Mouse (Mus musculus) left cerebral cortex, adult 2 months (tissue): ENCODE measurements around the gene Gramd1b. TPM values are rescaled to one million over a fixed set of nuclear protein-coding genes. Genes with fewer than 3 reads are reported as not detected.

Source experiments
- DNase-seq, 2 experiments: peaks; one replicate each; pipeline ENCODE4 v3.0.0; 2021 to 2022; ENCODE audit warnings: low spot score in 2 of 2, mixed read lengths in 1 of 2; ENCODE audit errors: extremely low spot score in 1 of 2
- H3K27ac ChIP-seq: fragments of 200-600 bp; 2 replicates; pipeline ENCODE4 v1.8.1; 2022
- H3K4me3 ChIP-seq: fragments of 200-600 bp; 2 replicates; pipeline ENCODE4 v1.8.1; 2022
- CTCF ChIP-seq: fragments of 200-600 bp; IDR thresholded peaks from 2 replicates; pipeline ENCODE4 v1.8.1; 2022; ENCODE audit warnings: antibody characterized with exemption, mild to moderate bottlenecking, moderate library complexity
- intact Hi-C: fragments of 180-260 bp; cut with DNase I; formaldehyde crosslinking; loops from one replicate; pipeline ENCODE4 v1.15.1; 2025
- total RNA-seq, 2 experiments: library from RNA; stranded (reverse); gene quantifications; 2 replicates each; pipeline ENCODE4 v1.2.3; 2021

Gramd1b gene
- total RNA-seq, 2 experiments from 2014 or later = 178 to 192 TPM

DNA sequence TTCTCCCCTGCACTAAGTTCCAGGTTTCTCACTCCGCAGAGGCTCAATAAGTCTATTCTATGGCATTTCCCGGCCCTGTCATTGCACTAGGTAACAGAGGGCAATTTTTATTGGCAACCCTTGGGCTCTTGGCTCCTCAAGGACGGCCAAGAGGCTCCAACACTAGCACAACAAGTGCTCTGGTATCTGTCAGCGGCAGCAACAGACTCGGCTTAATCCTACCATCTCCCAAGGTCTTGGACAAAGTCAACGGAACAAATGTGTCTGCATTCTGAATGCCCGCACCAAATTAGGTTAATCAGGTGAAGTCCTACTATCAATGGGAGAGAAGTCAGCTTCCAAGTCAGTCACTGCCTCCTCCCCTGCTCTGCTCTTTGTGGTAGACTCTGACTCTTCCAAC lies 93.3 kb downstream of the Gramd1b start:
- no peak for DNase-seq
- intact Hi-C loops = no loop called here
- TF ChIP-seq CTCF = no peak
- H3K27ac ChIP-seq = no peak overlapping the region
- no peak overlapping the region for H3K4me3 ChIP-seq

GRCm38 (mm10) chr9:40433286-40433685 lies 97.9 kb downstream of the Gramd1b start:
- intact Hi-C loops = no loop called here
- no peak for DNase-seq
- no peak overlapping the region for H3K27ac ChIP-seq

DNA sequence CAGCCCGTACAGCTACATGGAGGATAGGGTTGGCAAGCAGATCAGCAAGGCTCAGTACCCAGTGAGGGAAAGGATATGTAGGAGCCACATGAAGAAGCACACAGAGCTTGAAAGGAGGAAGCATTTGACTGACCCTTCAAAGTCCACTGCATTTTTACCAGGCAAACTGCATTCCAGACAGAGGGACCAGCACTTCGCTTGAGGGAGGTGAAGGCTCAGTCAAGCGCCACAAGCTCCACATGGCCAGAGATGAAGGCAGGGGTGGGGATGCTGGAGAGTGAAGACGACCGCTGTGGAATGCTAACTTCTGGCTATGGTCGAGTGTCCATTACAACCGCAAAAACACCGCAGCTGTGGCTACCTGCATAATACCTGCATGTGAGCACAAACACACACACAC lies 100.2 kb downstream of the Gramd1b start:
- Histone ChIP-seq H3K27ac (no peak overlapping the region), H3K4me3 (no peak overlapping the region)
- DNase-seq = no peak
- intact Hi-C loops = no loop called here
- TF ChIP-seq CTCF = no peak

More at GRCm38 (mm10) chr9:40433286-40433685, 97.9 kb downstream of the Gramd1b start:
- no peak overlapping the region for H3K4me3 ChIP-seq
- no peak for TF ChIP-seq CTCF

- no peak for TF ChIP-seq CTCF
- no peak overlapping the region for H3K4me3 ChIP-seq
- intact Hi-C loops = no loop called here
- H3K27ac ChIP-seq = no peak overlapping the region
- DNase-seq = no peak
Observed at GRCm38 (mm10) chr9:40427663-40428062, 103.5 kb downstream of the Gramd1b start.

DNA sequence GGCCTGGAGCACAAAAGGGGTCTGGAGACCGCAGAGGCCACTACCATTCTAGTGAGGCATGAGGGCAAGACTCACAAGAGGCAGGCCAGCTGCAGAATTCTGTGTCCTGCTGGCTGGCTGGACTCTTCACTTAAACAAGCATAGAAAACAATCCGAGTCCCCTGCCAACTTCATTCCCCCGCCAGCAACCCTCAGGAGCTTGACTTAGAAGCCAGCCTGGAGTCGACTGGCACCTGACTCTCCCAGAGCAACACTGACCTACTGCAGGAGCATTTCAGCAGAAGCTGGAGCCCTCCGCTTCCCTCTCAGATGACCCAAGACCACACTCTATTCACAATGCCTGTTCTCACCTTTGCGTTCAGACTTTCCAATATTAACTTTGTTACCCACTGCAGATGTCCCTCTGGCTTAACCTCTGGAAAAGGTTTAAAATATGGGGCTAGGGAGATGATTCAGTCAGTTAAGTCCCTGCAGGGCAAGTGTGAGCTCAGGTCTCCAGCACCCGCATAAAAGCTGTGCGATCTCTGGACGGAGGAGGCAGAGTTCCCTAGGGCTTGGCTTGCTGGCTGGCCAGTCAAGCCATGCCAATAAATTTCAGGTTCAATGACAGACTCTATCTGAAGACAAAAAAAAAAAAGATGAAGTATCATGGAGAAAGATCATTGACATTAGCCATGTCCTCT lies 104.8 kb downstream of the Gramd1b start:
- intact Hi-C loops = no loop called here
- TF ChIP-seq CTCF = no peak
- no peak for DNase-seq
- Histone ChIP-seq H3K4me3 (no peak overlapping the region), H3K27ac (no peak overlapping the region)

DNA sequence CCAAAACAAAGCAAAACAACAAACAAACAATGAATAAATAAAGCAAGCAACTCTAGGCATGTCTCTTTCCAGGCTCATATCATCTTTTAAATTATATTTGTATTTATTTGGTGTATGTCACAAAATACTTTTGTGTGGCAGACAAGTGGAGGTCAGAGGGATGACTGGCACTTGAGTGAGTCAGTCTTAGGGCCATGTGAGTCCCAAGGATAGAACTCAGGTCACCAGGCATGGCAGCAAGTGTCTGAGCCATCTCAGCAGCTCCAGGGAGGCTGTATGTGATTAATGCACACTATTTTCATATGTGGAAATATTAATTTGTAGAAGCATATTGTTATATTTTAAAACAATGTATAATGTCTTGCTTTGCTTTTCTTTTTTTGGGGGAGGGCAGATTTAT lies 106.3 kb downstream of the Gramd1b start:
- no peak for DNase-seq
- intact Hi-C loops = no loop called here
- no peak for TF ChIP-seq CTCF

DNA sequence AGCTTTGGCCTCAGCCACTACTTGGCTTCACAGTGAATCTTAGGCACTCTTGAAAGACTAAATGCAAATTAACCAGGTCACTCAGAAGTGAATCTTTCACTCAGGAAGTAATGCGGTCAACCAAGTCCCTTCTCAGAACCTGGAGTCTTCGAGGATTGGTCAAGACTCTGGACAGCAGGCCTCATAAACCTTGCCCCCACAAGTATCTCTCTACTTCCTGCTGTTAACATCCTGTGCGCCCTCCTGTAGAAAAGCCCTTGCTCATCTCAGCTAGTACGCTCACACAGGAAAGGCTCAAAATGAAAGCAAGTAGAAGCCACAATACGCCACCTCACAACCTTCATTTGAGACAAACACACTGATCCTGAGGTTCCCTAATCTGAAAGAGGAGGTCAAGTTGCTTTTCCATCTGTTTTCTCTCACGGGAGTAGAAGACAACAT lies 107.7 kb downstream of the Gramd1b start:
- TF ChIP-seq CTCF = no peak
- intact Hi-C loops = no loop called here
- Histone ChIP-seq H3K27ac (no peak overlapping the region), H3K4me3 (no peak overlapping the region)
- DNase-seq = no peak

More for the DNA sequence above, 106.3 kb downstream of the Gramd1b start:
- H3K27ac ChIP-seq = no peak overlapping the region
- H3K4me3 ChIP-seq = no peak overlapping the region

DNA sequence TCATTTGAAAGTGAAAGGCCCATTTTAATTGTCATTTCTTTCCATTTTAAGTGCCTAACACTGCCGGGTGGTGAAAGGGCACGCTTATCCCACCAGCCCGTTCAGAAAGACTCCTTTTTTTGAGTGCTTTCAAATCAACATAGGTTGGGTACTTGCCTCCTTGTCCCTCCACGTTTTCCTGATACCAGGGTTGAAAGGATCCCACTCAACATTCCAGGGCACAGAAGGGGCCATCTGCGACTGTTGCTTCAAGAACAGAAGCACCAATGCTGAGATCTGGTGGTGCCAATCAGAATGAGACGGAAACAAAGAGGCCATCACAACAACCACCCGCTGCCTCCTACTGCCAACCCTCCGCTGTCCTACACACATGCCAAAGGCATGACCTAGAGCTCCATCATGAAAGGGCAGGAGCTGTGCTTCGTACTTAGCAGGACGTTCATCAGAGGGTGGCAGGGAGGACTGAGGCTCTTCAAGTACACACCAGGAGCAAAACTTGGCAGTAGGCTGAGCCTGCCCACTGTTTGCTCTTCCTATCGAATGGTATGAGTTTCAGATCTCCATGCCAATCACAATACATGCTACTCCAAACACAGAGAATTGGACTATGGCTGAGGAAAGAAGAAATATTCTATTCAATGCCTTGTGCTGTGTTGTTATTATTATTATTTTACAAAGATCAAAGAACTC lies 108.7 kb downstream of the Gramd1b start:
- Histone ChIP-seq H3K4me3 (no peak overlapping the region), H3K27ac (no peak overlapping the region)
- no peak for TF ChIP-seq CTCF
- intact Hi-C loops = no loop called here
- no peak for DNase-seq

- Histone ChIP-seq H3K4me3 (no peak overlapping the region), H3K27ac (no peak overlapping the region)
- no peak for DNase-seq
- intact Hi-C loops = no loop called here
- no peak for TF ChIP-seq CTCF
Observed at GRCm38 (mm10) chr9:40420652-40421335, 110.4 kb downstream of the Gramd1b start.

DNA sequence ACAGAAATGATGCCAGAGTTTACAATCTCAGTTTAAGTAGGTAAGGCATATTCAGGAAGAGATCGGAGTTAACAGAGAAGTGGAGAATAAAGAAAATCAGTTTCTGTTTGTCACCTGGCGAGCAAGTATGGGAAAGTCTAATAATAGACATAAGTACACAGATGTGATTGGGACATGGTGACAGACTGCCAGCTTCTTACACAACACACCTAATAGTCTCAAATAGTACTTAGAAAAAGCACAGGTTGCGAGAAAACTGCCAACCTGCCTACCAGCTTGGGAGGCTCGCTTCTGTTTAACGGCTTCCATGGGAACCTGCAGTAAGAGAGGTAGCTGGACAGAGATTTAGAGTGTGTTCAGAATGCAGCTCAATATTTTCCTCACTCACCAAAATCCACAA lies 112.4 kb downstream of the Gramd1b start:
- DNase-seq = no peak
- intact Hi-C loops = loop anchor here (5.0 kb wide), 1 partner anchor 338 kb away; no protein-coding TSS in a partner anchor
- H3K4me3 ChIP-seq = no peak overlapping the region
- no peak overlapping the region for H3K27ac ChIP-seq
- no peak for TF ChIP-seq CTCF

- DNase-seq = peak; percentile 34 to 36
- Histone ChIP-seq H3K27ac (no peak overlapping the region), H3K4me3 (no peak overlapping the region)
- peak; percentile 58 for TF ChIP-seq CTCF
- intact Hi-C loops = loop anchor here (5.0 kb wide), 1 partner anchor 341 kb away; no protein-coding TSS in a partner anchor
Observed at GRCm38 (mm10) chr9:40416150-40416549, 115.0 kb downstream of the Gramd1b start.
